Mouse (Mus musculus) ES-E14 (cell line): ENCODE measurements around the gene Pcgf3.

Experiments used
- CHD2 ChIP-seq: IDR thresholded peaks from 2 replicates; pipeline ENCODE4 v1.6.1; 2014; ENCODE audit warnings: mild to moderate bottlenecking, low read depth, low read length, inconsistent platforms
- HCFC1 ChIP-seq: IDR thresholded peaks from 2 replicates; pipeline ENCODE4 v1.6.1; 2012; ENCODE audit warnings: low read length, inconsistent platforms, borderline replicate concordance; ENCODE audit not compliant: insufficient read depth
- ZNF384 ChIP-seq: IDR thresholded peaks from 2 replicates; pipeline ENCODE4 v1.6.1; 2012; ENCODE audit warnings: low read depth, low read length, inconsistent platforms

GRCm38 (mm10) chr5:108447857-108448256 lies 13.2 kb upstream of the Pcgf3 start:
- no peak for TF ChIP-seq CHD2
- TF ChIP-seq ZNF384 = no peak
- TF ChIP-seq HCFC1 = no peak
